26 mouse cellular contexts compared by ENCODE assay signal in genomic region chr6:71360221-71360620, GRCm38 (mm10). TPM values are rescaled to one million over a fixed set of nuclear protein-coding genes. Genes with fewer than 3 reads are reported as not detected.
DNase-seq lines count a peak whose midpoint lies in the region; TF ChIP-seq lines count a peak whose summit lies in the region.
"Had no signal": no experiment of that assay in that cellular context is flagged by ENCODE, and none has a peak within 500 bp of the region (broad histone marks: within the 10 kb centered on the region; RNA-seq: fewer than 3 reads in every experiment).

No protein-coding gene starts in this region.

- TF ChIP-seq CTCF in thymus, adult 2 months (IDR thresholded peaks at IDR 0.05; ENCODE audit: borderline replicate concordance, control insufficient read depth, extremely low read depth, insufficient read depth, low read length, poor library complexity) = no peak

- H3K4me1 ChIP-seq in thymus, adult 2 months (replicated peaks; ENCODE audit: control insufficient read depth, insufficient read depth, low read length) = peaks cover 42% of the 10 kb centered on the region
- H3K4me1 ChIP-seq: embryonic facial prominence, embryonic 10.5 days; embryonic facial prominence, embryonic 12.5 days; forebrain, embryonic 13.5 days; forebrain, embryonic 15.5 days had no signal

- peak; percentile 77 for DNase-seq in heart, adult 11 months
- DNase-seq in heart, adult 18-20 months = no peak
- no peak for DNase-seq in thymus, adult 2 months
- no peak for DNase-seq in thymus, postnatal 14 days
- DNase-seq in thymus, postnatal 4 days = peak; percentile 53
- DNase-seq in thymus, adult 18-20 months = no peak
- DNase-seq: adrenal gland, adult 8-10 months; adrenal gland, postnatal 14 days; adrenal gland, postnatal 36 days; B cell, adult 2 months; cerebellum, adult 11-12 months; cerebellum, adult 2 months; cerebellum, adult 9-10 months; cerebellum, postnatal 10 days; cerebellum, postnatal 25 days had no signal

- no peaks in the 10 kb centered on the region for H3K27me3 ChIP-seq in thymus, adult 2 months (ENCODE audit: control insufficient read depth, insufficient read depth, low read length)
- H3K27me3 ChIP-seq: CH12.LX; embryonic facial prominence, embryonic 12.5 days; forebrain, embryonic 13.5 days; forebrain, embryonic 15.5 days had no signal

- 0 out of 2 replicates have a peak, but pooled peaks cover 3% of the 10 kb centered on the region for H3K36me3 ChIP-seq in thymus, adult 2 months (ENCODE audit: control insufficient read depth, insufficient read depth, low read length)
- H3K36me3 ChIP-seq: embryonic facial prominence, embryonic 10.5 days; embryonic facial prominence, embryonic 12.5 days; forebrain, embryonic 15.5 days; G1E had no signal

- H3K4me3 ChIP-seq in thymus, adult 2 months (ENCODE audit: control insufficient read depth, insufficient read depth, low read length) = peak overlapping the region; percentile 59
- H3K4me3 ChIP-seq: embryonic facial prominence, embryonic 10.5 days; embryonic facial prominence, embryonic 12.5 days; forebrain, embryonic 13.5 days; forebrain, embryonic 15.5 days had no signal

- TF ChIP-seq POLR2A in thymus, adult 2 months (IDR thresholded peaks at IDR 0.05; ENCODE audit: control insufficient read depth, extremely low read depth, insufficient read depth, low read length, poor library complexity) = no peak

- H3K27ac ChIP-seq in thymus, adult 2 months (ENCODE audit: control insufficient read depth, insufficient read depth, low read length) = peak overlapping the region; percentile 99
- H3K27ac ChIP-seq: embryonic facial prominence, embryonic 10.5 days; embryonic facial prominence, embryonic 12.5 days; forebrain, embryonic 13.5 days; forebrain, embryonic 15.5 days had no signal

- WGBS in thymus, adult 2 months = 56% methylated on average over 4 of the region's 4 CpGs

RNA-seq across cellular contexts. Expression of gene Cd8a, which starts 13.0 kb away (rescaled TPM):
- total RNA-seq in heart, adult 18-20 months (2021) = 1 to 10 TPM in 1 of 2 experiments, under 1 TPM in 1; 0.20 to 2.6 TPM
- 883 and 918 TPM in 2 replicates for polyA plus RNA-seq in thymus, adult 2 months (2012; rRNA removed)
- total RNA-seq: adrenal gland, postnatal 36 days had no signal
- polyA plus RNA-seq: cortical plate, adult 2 months; embryonic facial prominence, embryonic 10.5 days; embryonic facial prominence, embryonic 12.5 days; embryonic facial prominence, embryonic 14.5 days; forebrain, embryonic 11.5 days; forebrain, embryonic 13.5 days; forebrain, embryonic 15.5 days; G1E; Patski had no signal

RNA-seq across cellular contexts. Expression of gene Cd8b1, which starts 37.6 kb away (rescaled TPM):
- total RNA-seq in heart, adult 18-20 months (2021) = 1 to 10 TPM in 1 of 2 experiments, not detected in 1; 1.8 TPM
- polyA plus RNA-seq in thymus, adult 2 months (2012; rRNA removed) = 712 and 845 TPM in 2 replicates
- polyA plus RNA-seq: cerebellum, adult 2 months; cortical plate, adult 2 months; embryonic facial prominence, embryonic 14.5 days; forebrain, embryonic 11.5 days; forebrain, embryonic 15.5 days; G1E had no signal

RNA-seq across cellular contexts. Expression of gene Smyd1, which starts 38.2 kb away (rescaled TPM):
- 100 to 1,000 TPM; 337 to 360 TPM for total RNA-seq in heart, adult 18-20 months (2021)
- polyA plus RNA-seq in thymus, adult 2 months (2012; rRNA removed) = 9.6 and 15.1 TPM in 2 replicates
- polyA plus RNA-seq: activated CD4-positive, CD25-positive, alpha-beta regulatory T cell, adult 4 months; G1E had no signal

Comparison
In these comparisons a context has a peak if more than half of its experiments do, and no peak if none do; other contexts are left out.
1. DNase-seq: peak in heart, adult 11 months (single experiment) and thymus, postnatal 4 days (single experiment); none in heart, adult 18-20 months (0 of 2), thymus, adult 2 months (single experiment), thymus, postnatal 14 days (single experiment) and thymus, adult 18-20 months (0 of 2).